ENCODE assay signal across 26 mouse cellular contexts in genomic region chr3:116290041-116290815, GRCm38 (mm10). TPM values are rescaled to one million over a fixed set of nuclear protein-coding genes. Genes with fewer than 3 reads are reported as not detected.
DNase-seq lines count a peak whose midpoint lies in the region; ATAC-seq and TF ChIP-seq lines count a peak whose summit lies in the region.
"Had no signal": no experiment of that assay in that cellular context is flagged by ENCODE, and none has a peak within 500 bp of the region (broad histone marks: within the 10 kb centered on the region; RNA-seq: fewer than 3 reads in every experiment).

No protein-coding gene starts in this region.

- H3K9ac ChIP-seq in forebrain, embryonic 14.5 days (ENCODE audit: low read length): no peak overlapping the region
- H3K9ac ChIP-seq in forebrain, embryonic 12.5 days: no peak overlapping the region
- no peak overlapping the region for H3K9ac ChIP-seq in forebrain, postnatal 0 days
- H3K9ac ChIP-seq: embryonic facial prominence, embryonic 13.5 days; embryonic facial prominence, embryonic 15.5 days had no signal

- H3K4me3 ChIP-seq in forebrain, embryonic 14.5 days (ENCODE audit: low read depth, low read length): no peak overlapping the region
- H3K4me3 ChIP-seq in forebrain, embryonic 12.5 days (replicated peaks): no peak overlapping the region
- no peak overlapping the region for H3K4me3 ChIP-seq in forebrain, postnatal 0 days (ENCODE audit: low read depth, low read length)
- H3K4me3 ChIP-seq: embryonic facial prominence, embryonic 13.5 days; embryonic facial prominence, embryonic 15.5 days; erythroblast, embryonic 14.5 days had no signal

- intact Hi-C loops in heart, postnatal 25 days (cut with DNase I): no loop called here
- intact Hi-C loops in left cerebral cortex, postnatal 36 days (cut with DNase I): no loop called here

- peaks cover 29% of the 10 kb centered on the region for H3K36me3 ChIP-seq in forebrain, embryonic 14.5 days (ENCODE audit: control insufficient read depth, insufficient read depth, low read length)
- peaks cover 41% of the 10 kb centered on the region for H3K36me3 ChIP-seq in forebrain, embryonic 12.5 days (replicated peaks)
- H3K36me3 ChIP-seq in forebrain, postnatal 0 days (ENCODE audit: insufficient read depth): 0 out of 2 replicates have a peak, but pooled peaks cover 5% of the 10 kb centered on the region

- no peak overlapping the region for H3K4me2 ChIP-seq in forebrain, embryonic 14.5 days (ENCODE audit: low read length)
- no peak overlapping the region for H3K4me2 ChIP-seq in forebrain, embryonic 12.5 days
- no peak overlapping the region for H3K4me2 ChIP-seq in forebrain, postnatal 0 days (ENCODE audit: low read depth)
- H3K4me2 ChIP-seq: embryonic facial prominence, embryonic 13.5 days; embryonic facial prominence, embryonic 15.5 days had no signal

- peak; percentile 15; the same call in 1 of the 2 replicates for ATAC-seq in forebrain, embryonic 14.5 days
- ATAC-seq in forebrain, embryonic 12.5 days (ENCODE audit: low FRiP score): no peak
- peak; percentile 87 for ATAC-seq in forebrain, postnatal 0 days

- WGBS in forebrain, embryonic 14.5 days: 86% methylated on average over 9 of the region's 9 CpGs
- 84% methylated on average over 9 of the region's 9 CpGs for WGBS in forebrain, embryonic 12.5 days
- WGBS in forebrain, postnatal 0 days: 75% methylated on average over 9 of the region's 9 CpGs

- peak; percentile 33 for DNase-seq in forebrain, embryonic 14.5 days (ENCODE audit: low spot score)
- peak; percentile 84 for DNase-seq in heart, adult 11 months
- DNase-seq in heart, postnatal 25 days (ENCODE audit: low spot score): no peak
- peak; percentile 35 for DNase-seq in brain, embryonic 14.5 days (ENCODE audit: low read depth)
- DNase-seq in forebrain, postnatal 0 days: peak; percentile 41
- DNase-seq in left cerebral cortex, postnatal 36 days (ENCODE audit: low spot score in 2 of 2): no peak
- no peak for DNase-seq in frontal cortex, postnatal 10 days (ENCODE audit: low spot score in 2 of 2)
- DNase-seq: adrenal gland, adult 2 months; adrenal gland, postnatal 10 days; adrenal gland, postnatal 25 days; cerebellum, adult 11 months; cerebellum, adult 18-20 months; cerebellum, adult 8-10 months; cerebellum, adult 9-11 months; cerebellum, postnatal 14 days; cerebellum, postnatal 36 days; embryo, embryonic 11 days had no signal

- H3K9me3 ChIP-seq in forebrain, embryonic 14.5 days (replicated peaks; ENCODE audit: control insufficient read depth, low read length): no peaks in the 10 kb centered on the region
- no peaks in the 10 kb centered on the region for H3K9me3 ChIP-seq in forebrain, embryonic 12.5 days
- no peaks in the 10 kb centered on the region for H3K9me3 ChIP-seq in forebrain, postnatal 0 days (ENCODE audit: low read length)
- H3K9me3 ChIP-seq: embryonic facial prominence, embryonic 13.5 days; embryonic facial prominence, embryonic 15.5 days had no signal

- no peaks in the 10 kb centered on the region for H3K27me3 ChIP-seq in forebrain, embryonic 14.5 days (replicated peaks; ENCODE audit: control insufficient read depth, insufficient read depth, low read length)
- no peaks in the 10 kb centered on the region for H3K27me3 ChIP-seq in forebrain, embryonic 12.5 days
- H3K27me3 ChIP-seq in forebrain, postnatal 0 days (ENCODE audit: insufficient read depth, low read length): no peaks in the 10 kb centered on the region
- H3K27me3 ChIP-seq: embryonic facial prominence, embryonic 13.5 days; embryonic facial prominence, embryonic 15.5 days had no signal

- no peak for TF ChIP-seq POLR2A in brain, embryonic 14.5 days (IDR thresholded peaks at IDR 0.05; ENCODE audit: borderline replicate concordance, extremely low read depth, insufficient read depth, insufficient read length, poor library complexity, severe bottlenecking)

- H3K4me1 ChIP-seq in forebrain, embryonic 14.5 days (ENCODE audit: control insufficient read depth, insufficient read depth, low read length): no peaks in the 10 kb centered on the region
- no peaks in the 10 kb centered on the region for H3K4me1 ChIP-seq in forebrain, embryonic 12.5 days
- peaks cover 4% of the 10 kb centered on the region; the same call in 1 of the 2 replicates for H3K4me1 ChIP-seq in forebrain, postnatal 0 days (ENCODE audit: insufficient read depth)
- H3K4me1 ChIP-seq: embryonic facial prominence, embryonic 13.5 days; embryonic facial prominence, embryonic 15.5 days had no signal

- TF ChIP-seq CTCF in brain, embryonic 14.5 days (IDR thresholded peaks at IDR 0.05; ENCODE audit: borderline replicate concordance, extremely low read depth, insufficient read depth, insufficient read length): no peak
- no peak for TF ChIP-seq CTCF in forebrain, postnatal 0 days (IDR thresholded peaks at IDR 0.05; ENCODE audit: low read depth)

- no peak overlapping the region for H3K27ac ChIP-seq in forebrain, embryonic 14.5 days (ENCODE audit: low read depth, low read length)
- H3K27ac ChIP-seq in forebrain, embryonic 12.5 days: no peak overlapping the region
- 0 out of 2 replicates have a peak overlapping the region, but pooled peaks have one; percentile 23 for H3K27ac ChIP-seq in forebrain, postnatal 0 days (ENCODE audit: low read depth, low read length)
- H3K27ac ChIP-seq: embryonic facial prominence, embryonic 13.5 days; embryonic facial prominence, embryonic 15.5 days had no signal

RNA-seq across cellular contexts. Expression of gene Gpr88, which starts 36.9 kb away (rescaled TPM):
- 5.2 and 9.6 TPM in 2 replicates for polyA plus RNA-seq in forebrain, embryonic 14.5 days (2014; fragmentation: Nextera tagmentation; extraction: Ambion mirVana)
- polyA plus RNA-seq in forebrain, embryonic 12.5 days (2016; fragmentation: Nextera tagmentation; extraction: Ambion mirVana): 1.5 and 3.2 TPM in 2 replicates
- total RNA-seq in heart, postnatal 25 days (2021): under 1 TPM in 1 of 2 experiments, not detected in 1; 0.75 TPM
- 7.9 and 10.2 TPM in 2 replicates for polyA plus RNA-seq in brain, embryonic 14.5 days (2012; rRNA removed)
- 33.6 and 54.7 TPM in 2 replicates for total RNA-seq in forebrain, postnatal 0 days (2014; rRNA removed)
- polyA plus RNA-seq in forebrain, postnatal 0 days (2015; fragmentation: Nextera tagmentation; extraction: Ambion mirVana): 15.2 and 20.5 TPM in 2 replicates
- total RNA-seq in left cerebral cortex, postnatal 36 days (2021): 100 to 1,000 TPM in 1 of 2 experiments, 10 to 100 TPM in 1; 99.4 to 117 TPM
- total RNA-seq: common myeloid progenitor, adult 5-6 weeks; ES-E14; gastrocnemius, adult 18-20 months; MEL had no signal
- polyA plus RNA-seq: C2C12; erythroblast, embryonic 14.5 days had no signal

Comparison
In these comparisons a context has a peak if more than half of its experiments do, and no peak if none do; other contexts are left out.
1. DNase-seq: peak in forebrain, embryonic 14.5 days (single experiment), heart, adult 11 months (single experiment), brain, embryonic 14.5 days (single experiment) and forebrain, postnatal 0 days (single experiment); none in heart, postnatal 25 days (single experiment), left cerebral cortex, postnatal 36 days (0 of 2) and frontal cortex, postnatal 10 days (0 of 2).